Mouse (Mus musculus) ES-Bruce4 (cell line): ENCODE data around the gene Bri3. TPM values are rescaled to one million over a fixed set of nuclear protein-coding genes. Genes with fewer than 3 reads are reported as not detected.

ENCODE experiments used
- H3K27ac ChIP-seq: 2 replicates; pipeline ENCODE4 v1.5.1; 2012; ENCODE audit warnings: low read length, inconsistent platforms; ENCODE audit not compliant: insufficient read depth
- H3K27me3 ChIP-seq: 2 replicates; pipeline ENCODE4 v1.6.1; 2012; ENCODE audit warnings: mild to moderate bottlenecking, low read length, inconsistent platforms; ENCODE audit not compliant: control insufficient read depth, poor library complexity, insufficient read depth, severe bottlenecking
- H3K36me3 ChIP-seq: 2 replicates; pipeline ENCODE4 v1.6.1; 2012; ENCODE audit warnings: inconsistent platforms, mild to moderate bottlenecking, low read length, moderate library complexity; ENCODE audit not compliant: control insufficient read depth, poor library complexity, insufficient read depth, severe bottlenecking
- H3K4me1 ChIP-seq: one replicate; pipeline ENCODE4 v1.8.1; 2011; ENCODE audit warnings: low read length; ENCODE audit not compliant: control insufficient read depth, insufficient read depth
- H3K4me3 ChIP-seq: 2 replicates; pipeline ENCODE4 v1.5.1; 2011; ENCODE audit warnings: low read depth, mild to moderate bottlenecking, low read length
- H3K9ac ChIP-seq: 2 replicates; pipeline ENCODE4 v1.6.1; 2012; ENCODE audit warnings: low read depth, mild to moderate bottlenecking, inconsistent platforms; ENCODE audit not compliant: poor library complexity, severe bottlenecking
- H3K9me3 ChIP-seq: replicated peaks from 2 replicates; pipeline ENCODE4 v1.6.1; 2012; ENCODE audit warnings: mild to moderate bottlenecking, low read length, inconsistent platforms; ENCODE audit not compliant: control insufficient read depth, poor library complexity, insufficient read depth, severe bottlenecking
- CTCF ChIP-seq: IDR thresholded peaks from one replicate; pipeline ENCODE4 v1.8.1; 2011; ENCODE audit warnings: low read depth, low read length
- EP300 ChIP-seq: IDR thresholded peaks from 2 replicates; pipeline ENCODE4 v1.6.1; 2011; ENCODE audit warnings: low read depth, low read length; ENCODE audit not compliant: insufficient read depth
- POLR2A ChIP-seq: IDR thresholded peaks from one replicate; pipeline ENCODE4 v1.8.1; 2011; ENCODE audit warnings: low read length; ENCODE audit not compliant: insufficient read depth
- polyA plus RNA-seq: library from polyadenylated mRNA; stranded (reverse); fragments of >200 nt; gene quantifications from 2 replicates; pipeline ENCODE4 v1.2.4, GENCODE M21; 2011; ENCODE audit warnings: low read depth; ENCODE audit not compliant: missing spikeins, insufficient read depth, insufficient read length

Gene Bri3
- polyA plus RNA-seq, 1 experiment, result 82.6 TPM

GRCm38 (mm10) chr5:144253212-144253611 is 9.0 kb downstream of the Bri3 start:
- TF ChIP-seq POLR2A (no peak), EP300 (no peak), CTCF (no peak)
- H3K4me1 ChIP-seq, result peaks cover 5% of the 10 kb centered on the region
- H3K9ac ChIP-seq, result no peak overlapping the region
- H3K9me3 ChIP-seq, result peaks cover 3% of the 10 kb centered on the region; the same call in 1 of the 2 replicates
- no peak overlapping the region for H3K4me3 ChIP-seq
- no peaks in the 10 kb centered on the region for H3K27me3 ChIP-seq
- H3K36me3 ChIP-seq, result no peaks in the 10 kb centered on the region
- no peak overlapping the region for H3K27ac ChIP-seq

GRCm38 (mm10) chr5:144254122-144254810 is 10.0 kb downstream of the Bri3 start:
- Histone ChIP-seq H3K4me3 (peak overlapping the region; percentile 51), H3K27ac (0 out of 2 replicates have a peak overlapping the region, but pooled peaks have one; percentile 28)
- no peak for TF ChIP-seq EP300
- TF ChIP-seq POLR2A, result no peak
- TF ChIP-seq CTCF, result no peak

GRCm38 (mm10) chr5:144254811-144255631 is 10.8 kb downstream of the Bri3 start:
- Histone ChIP-seq H3K36me3 (no peaks in the 10 kb centered on the region), H3K27me3 (no peaks in the 10 kb centered on the region), H3K9ac (peak overlapping the region; percentile 97), H3K4me1 (peaks cover 10% of the 10 kb centered on the region), H3K27ac (0 out of 2 replicates have a peak overlapping the region, but pooled peaks have one; percentile 28), H3K9me3 (peaks cover 1% of the 10 kb centered on the region; the same call in 1 of the 2 replicates), H3K4me3 (peak overlapping the region; percentile 89)
- TF ChIP-seq EP300, result no peak
- TF ChIP-seq CTCF, result no peak
- no peak for TF ChIP-seq POLR2A

More at GRCm38 (mm10) chr5:144254122-144254810, 10.0 kb downstream of the Bri3 start:
- no peaks in the 10 kb centered on the region for H3K27me3 ChIP-seq
- H3K36me3 ChIP-seq, result no peaks in the 10 kb centered on the region
- H3K4me1 ChIP-seq, result peaks cover 8% of the 10 kb centered on the region
- H3K9ac ChIP-seq, result peak overlapping the region; percentile 30
- H3K9me3 ChIP-seq, result peaks cover 3% of the 10 kb centered on the region; the same call in 1 of the 2 replicates

GRCm38 (mm10) chr5:144255632-144256540 is 11.6 kb downstream of the Bri3 start:
- H3K27ac ChIP-seq, result no peak overlapping the region
- H3K9me3 ChIP-seq, result no peaks in the 10 kb centered on the region
- peak overlapping the region; percentile 89 for H3K4me3 ChIP-seq
- no peaks in the 10 kb centered on the region for H3K36me3 ChIP-seq
- no peaks in the 10 kb centered on the region for H3K27me3 ChIP-seq
- H3K4me1 ChIP-seq, result peaks cover 10% of the 10 kb centered on the region
- H3K9ac ChIP-seq, result peak overlapping the region; percentile 97
- TF ChIP-seq POLR2A (no peak), EP300 (no peak), CTCF (no peak)

- Histone ChIP-seq H3K36me3 (no peaks in the 10 kb centered on the region), H3K9ac (peak overlapping the region; percentile 97), H3K4me1 (peaks cover 10% of the 10 kb centered on the region), H3K27me3 (no peaks in the 10 kb centered on the region), H3K27ac (no peak overlapping the region), H3K4me3 (peak overlapping the region; percentile 89), H3K9me3 (no peaks in the 10 kb centered on the region)
- TF ChIP-seq CTCF (no peak), POLR2A (no peak), EP300 (no peak)
Measured at GRCm38 (mm10) chr5:144256541-144256870, 12.3 kb downstream of the Bri3 start.
